Mouse (Mus musculus): ENCODE results near the gene Mcur1. TPM values are rescaled to one million over a fixed set of nuclear protein-coding genes. Genes with fewer than 3 reads are reported as not detected.
A peak's percentile ranks its signal among the peaks of the same experiment; 100 is the strongest.

Mcur1 gene
- polyA plus RNA-seq, 1 experiment from 2014 or later = 8.1 TPM

DNA sequence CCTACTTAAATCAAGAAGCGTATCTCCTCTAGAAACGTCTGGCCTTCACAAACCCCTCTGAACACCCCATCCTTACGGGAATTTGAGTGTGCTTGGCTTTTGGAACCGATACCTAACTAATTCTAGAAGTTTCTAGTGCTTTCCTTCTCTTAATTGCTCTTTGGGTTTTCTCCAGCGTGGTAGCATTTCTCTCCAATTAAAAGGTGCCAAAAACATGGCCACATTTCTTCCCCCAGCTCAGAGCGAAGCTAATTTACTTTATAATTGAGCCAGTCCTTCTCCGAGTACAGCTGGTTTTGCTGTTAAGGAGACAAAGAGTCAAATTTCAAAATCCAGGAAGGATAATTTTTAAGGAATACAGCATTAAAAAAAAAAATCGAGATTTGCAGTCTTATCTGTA is 23.5 kb upstream of the Mcur1 start:
- Histone ChIP-seq H3K9me3 (no peaks in the 10 kb centered on the region), H3K4me1 (replicated peaks) (no peaks in the 10 kb centered on the region), H3K27me3 (no peaks in the 10 kb centered on the region), H3K36me3 (no peaks in the 10 kb centered on the region), H3K9ac (no peak overlapping the region), H3K27ac (replicated peaks) (no peak overlapping the region), H3K4me2 (peak overlapping the region; percentile 45), H3K4me3 (no peak overlapping the region)
- 59% methylated on average over 8 of the region's 8 CpGs for WGBS
- no peak for ATAC-seq (ENCODE audit: low FRiP score, low read depth)

DNA sequence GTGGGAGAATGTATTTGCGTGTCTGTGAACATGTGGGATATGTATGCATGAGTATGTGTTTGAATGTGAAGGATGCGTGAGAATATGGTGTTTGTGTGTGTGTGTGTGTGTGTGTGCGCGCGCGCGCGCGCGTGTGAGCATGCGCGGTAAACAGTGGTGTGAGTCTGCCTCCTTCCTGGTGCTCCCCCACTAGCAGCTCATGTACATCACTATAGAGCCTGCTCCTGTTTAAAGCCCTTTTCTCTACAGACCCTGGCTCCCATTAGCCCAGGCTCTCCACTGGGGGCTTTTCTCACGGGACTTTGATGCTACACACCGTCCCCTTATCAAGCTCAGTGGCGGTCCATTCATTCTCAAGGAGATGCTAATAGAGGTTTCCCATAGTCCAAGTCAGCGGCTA is 23.0 kb upstream of the Mcur1 start:
- Histone ChIP-seq H3K9me3 (no peaks in the 10 kb centered on the region), H3K36me3 (no peaks in the 10 kb centered on the region), H3K27ac (replicated peaks) (0 out of 2 replicates have a peak overlapping the region, but pooled peaks have one; percentile 35), H3K4me3 (peak overlapping the region; percentile 20; the same call in 1 of the 2 replicates), H3K9ac (no peak overlapping the region), H3K27me3 (no peaks in the 10 kb centered on the region), H3K4me1 (replicated peaks) (no peaks in the 10 kb centered on the region), H3K4me2 (peak overlapping the region; percentile 45)
- ATAC-seq (ENCODE audit: low FRiP score, low read depth) = no peak
- WGBS = 34% methylated on average over 16 of the region's 16 CpGs

DNA sequence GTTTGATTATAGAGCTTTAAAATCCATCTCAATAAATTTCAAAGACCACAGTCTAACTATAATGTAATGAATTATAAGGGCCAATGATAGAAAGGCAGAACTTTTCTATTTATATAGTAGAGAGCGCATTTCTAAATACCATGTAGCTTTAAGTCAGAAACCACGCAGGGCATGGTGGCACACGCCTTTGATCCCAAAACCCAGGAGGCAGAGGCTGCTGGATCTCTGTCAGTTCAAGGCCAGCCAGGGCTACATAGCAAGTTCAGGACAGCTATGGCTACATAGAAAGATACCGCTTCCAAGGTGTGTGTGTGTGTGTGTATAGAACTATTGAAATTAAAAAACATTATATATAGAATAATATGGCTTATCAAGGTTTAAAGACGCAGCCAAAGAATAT is 20.7 kb upstream of the Mcur1 start:
- WGBS = 94% methylated on average over 5 of the region's 5 CpGs
- Histone ChIP-seq H3K27ac (replicated peaks) (no peak overlapping the region), H3K9me3 (no peaks in the 10 kb centered on the region), H3K4me1 (replicated peaks) (no peaks in the 10 kb centered on the region), H3K36me3 (no peaks in the 10 kb centered on the region), H3K4me3 (no peak overlapping the region), H3K9ac (no peak overlapping the region), H3K4me2 (no peak overlapping the region), H3K27me3 (no peaks in the 10 kb centered on the region)
- no peak for ATAC-seq (ENCODE audit: low FRiP score, low read depth)

DNA sequence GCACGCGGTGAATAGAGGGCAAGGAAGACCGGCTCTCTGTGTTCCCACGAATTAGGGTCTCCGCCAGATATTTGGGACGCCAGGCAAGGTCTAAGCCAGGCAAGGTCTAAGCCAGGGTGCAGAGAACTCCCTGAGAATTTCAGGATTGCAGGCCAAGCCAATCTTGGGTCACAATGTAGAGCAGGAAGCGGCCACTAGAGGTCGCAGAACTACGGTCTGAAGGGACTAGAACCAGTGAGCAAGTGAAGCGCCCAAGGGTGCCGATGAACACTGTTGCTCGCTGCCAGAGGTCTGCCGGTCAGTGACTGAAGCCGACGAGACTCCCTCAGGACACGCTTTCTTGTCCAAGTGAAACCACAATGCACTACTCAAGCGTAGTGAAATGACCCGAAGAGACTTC is 19.7 kb upstream of the Mcur1 start:
- ATAC-seq (ENCODE audit: low FRiP score, low read depth) = no peak

DNA sequence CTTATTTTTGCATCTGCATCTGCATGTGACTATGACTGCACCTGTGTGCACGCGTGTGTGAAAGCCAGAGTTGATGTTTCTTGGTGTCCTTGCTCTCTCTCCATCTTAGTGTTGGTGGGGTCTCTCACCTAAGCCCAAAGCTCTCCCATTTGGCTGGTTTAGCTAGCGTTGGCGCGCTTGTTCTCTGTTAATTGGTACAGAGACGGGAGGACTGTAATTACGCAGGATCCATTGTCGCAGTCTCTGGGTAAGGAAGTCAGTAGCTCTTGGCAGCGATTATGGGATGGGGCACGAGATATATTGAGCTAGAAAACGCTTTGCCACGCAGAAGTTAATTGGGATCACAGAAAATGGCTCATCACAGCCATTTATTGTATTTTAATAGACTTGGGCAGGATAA is 17.8 kb upstream of the Mcur1 start:
- Histone ChIP-seq H3K4me3 (no peak overlapping the region), H3K9ac (no peak overlapping the region), H3K27ac (replicated peaks) (no peak overlapping the region), H3K4me1 (replicated peaks) (no peaks in the 10 kb centered on the region), H3K4me2 (no peak overlapping the region), H3K9me3 (no peaks in the 10 kb centered on the region), H3K36me3 (no peaks in the 10 kb centered on the region), H3K27me3 (no peaks in the 10 kb centered on the region)
- WGBS = 74% methylated on average over 12 of the region's 12 CpGs
- no peak for ATAC-seq (ENCODE audit: low FRiP score, low read depth)

More for the DNA sequence above, 19.7 kb upstream of the Mcur1 start:
- Histone ChIP-seq H3K9ac (no peak overlapping the region), H3K4me3 (no peak overlapping the region), H3K27me3 (no peaks in the 10 kb centered on the region), H3K4me2 (no peak overlapping the region), H3K36me3 (no peaks in the 10 kb centered on the region), H3K9me3 (no peaks in the 10 kb centered on the region), H3K27ac (replicated peaks) (no peak overlapping the region), H3K4me1 (replicated peaks) (no peaks in the 10 kb centered on the region)
- WGBS = 26% methylated on average over 18 of the region's 18 CpGs

DNA sequence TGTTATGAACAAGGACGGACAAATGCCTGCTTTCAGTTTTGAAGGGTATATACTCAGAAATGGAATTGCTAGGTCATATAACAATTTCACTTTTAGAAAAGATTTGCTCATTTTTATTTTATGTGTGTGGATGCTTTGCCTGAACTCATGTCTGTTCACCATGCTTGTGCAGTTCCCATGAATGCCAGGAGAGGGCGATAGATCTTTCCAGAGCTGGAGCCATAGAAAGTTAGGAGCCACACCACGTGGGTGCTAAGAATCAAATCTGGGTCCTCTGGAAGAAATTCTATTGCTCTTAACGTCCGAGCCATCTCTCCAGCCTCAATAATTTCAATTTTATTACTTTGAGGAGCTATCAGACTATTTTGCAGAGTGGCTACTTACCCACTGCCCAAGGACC is 17.3 kb upstream of the Mcur1 start:
- Histone ChIP-seq H3K4me2 (no peak overlapping the region), H3K36me3 (no peaks in the 10 kb centered on the region), H3K9ac (no peak overlapping the region), H3K4me1 (replicated peaks) (no peaks in the 10 kb centered on the region), H3K27ac (replicated peaks) (no peak overlapping the region), H3K27me3 (no peaks in the 10 kb centered on the region), H3K4me3 (no peak overlapping the region), H3K9me3 (no peaks in the 10 kb centered on the region)
- 70% methylated on average over 5 of the region's 5 CpGs for WGBS
- no peak for ATAC-seq (ENCODE audit: low FRiP score, low read depth)

DNA sequence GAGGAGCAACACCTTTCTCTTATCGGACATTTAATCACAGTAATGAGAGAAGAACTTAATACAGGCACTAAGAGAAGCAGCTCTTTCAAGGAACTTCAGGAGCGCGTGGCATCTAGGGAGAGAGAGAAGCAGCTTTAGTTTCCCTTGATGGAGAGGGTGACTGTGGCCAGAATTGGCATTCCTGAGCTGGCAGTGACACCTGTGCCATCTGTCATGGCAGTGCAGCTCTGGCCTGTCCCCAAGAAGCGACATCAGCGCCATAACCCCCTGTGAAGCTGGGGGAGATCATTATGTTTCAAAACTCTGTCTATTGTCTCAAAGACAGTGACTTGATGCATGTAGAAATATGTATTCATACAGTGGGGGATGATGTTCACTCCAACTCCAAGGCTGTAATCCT is 15.4 kb upstream of the Mcur1 start:
- no peaks in the 10 kb centered on the region for H3K9me3 ChIP-seq
- WGBS = 85% methylated on average over 5 of the region's 5 CpGs
- no peak for ATAC-seq (ENCODE audit: low FRiP score, low read depth)

DNA sequence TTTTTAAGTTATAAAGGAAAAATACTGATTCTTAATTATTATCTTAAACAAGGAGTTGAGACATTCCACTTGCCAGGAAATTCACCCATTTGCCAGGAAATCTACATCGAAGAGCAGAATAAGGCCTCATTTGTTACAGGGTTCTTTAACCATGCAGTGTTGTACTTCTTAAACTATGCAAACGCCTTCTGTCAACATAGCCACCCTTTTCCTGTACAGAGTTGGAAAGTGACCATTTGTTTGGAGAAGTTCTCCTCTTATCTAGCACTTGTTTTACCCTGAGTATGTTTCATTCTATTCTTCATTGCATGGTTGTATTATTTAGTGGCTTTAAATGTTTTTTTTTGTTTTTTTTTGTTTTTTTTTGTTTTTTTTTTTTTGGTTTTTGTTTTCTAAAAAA is 14.0 kb upstream of the Mcur1 start:
- H3K36me3 ChIP-seq = no peaks in the 10 kb centered on the region
- no peaks in the 10 kb centered on the region for H3K4me1 ChIP-seq (replicated peaks)
- ATAC-seq (ENCODE audit: low FRiP score, low read depth) = no peak
- H3K9me3 ChIP-seq = no peaks in the 10 kb centered on the region
- no peak overlapping the region for H3K27ac ChIP-seq (replicated peaks)
- no peak overlapping the region for H3K9ac ChIP-seq
- H3K4me3 ChIP-seq = no peak overlapping the region
- no peak overlapping the region for H3K4me2 ChIP-seq
- no peaks in the 10 kb centered on the region for H3K27me3 ChIP-seq
- WGBS = 77% methylated on average over 2 of the region's 2 CpGs

More for the DNA sequence above, 15.4 kb upstream of the Mcur1 start:
- no peaks in the 10 kb centered on the region for H3K36me3 ChIP-seq
- no peak overlapping the region for H3K9ac ChIP-seq
- H3K4me3 ChIP-seq = no peak overlapping the region
- H3K27ac ChIP-seq (replicated peaks) = no peak overlapping the region
- no peaks in the 10 kb centered on the region for H3K4me1 ChIP-seq (replicated peaks)
- no peak overlapping the region for H3K4me2 ChIP-seq
- H3K27me3 ChIP-seq = no peaks in the 10 kb centered on the region

DNA sequence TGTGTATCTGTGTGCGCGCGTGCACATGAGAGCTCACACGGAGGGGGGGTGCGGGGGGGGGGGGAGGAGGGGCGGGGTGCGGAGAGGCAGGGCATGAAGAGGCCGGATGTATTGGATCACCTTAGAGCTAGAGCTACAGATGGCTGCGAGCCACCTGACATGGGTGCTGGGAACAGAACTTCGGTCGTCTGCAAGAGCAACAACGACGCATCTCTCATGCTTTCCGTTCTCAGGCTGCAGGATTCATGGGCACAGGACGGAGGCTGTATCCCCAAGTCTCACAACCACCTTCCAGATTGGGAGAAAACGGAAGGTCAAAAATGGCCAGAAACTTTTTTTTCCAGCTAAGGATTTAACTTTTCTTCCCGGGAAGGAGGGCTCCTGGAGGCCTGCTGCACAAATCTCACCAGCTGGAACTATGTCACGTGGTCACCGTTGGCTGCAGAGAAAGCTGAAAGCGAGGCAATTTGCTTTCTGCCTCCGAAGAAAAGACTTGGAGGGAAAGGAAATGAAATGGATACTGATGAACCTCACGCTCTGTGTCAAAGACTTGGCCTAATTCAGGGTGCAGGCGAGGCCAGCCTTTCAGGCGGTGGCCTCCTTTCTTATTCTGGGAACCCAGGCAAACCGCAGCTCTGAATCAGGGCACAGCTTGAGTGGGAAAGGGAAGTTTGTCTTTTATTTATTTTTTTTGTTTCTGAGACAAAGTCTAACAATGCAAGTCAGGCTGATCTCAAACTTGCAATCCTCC is 7.3 kb upstream of the Mcur1 start:
- H3K27me3 ChIP-seq = 0 out of 2 replicates have a peak, but pooled peaks cover 2% of the 10 kb centered on the region
- H3K4me3 ChIP-seq = no peak overlapping the region
- no peak for ATAC-seq (ENCODE audit: low FRiP score, low read depth)
- H3K36me3 ChIP-seq = no peaks in the 10 kb centered on the region
- H3K27ac ChIP-seq (replicated peaks) = no peak overlapping the region; the same call in 1 of the 2 replicates
- no peak overlapping the region for H3K4me2 ChIP-seq
- H3K4me1 ChIP-seq (replicated peaks) = 0 out of 2 replicates have a peak, but pooled peaks cover 6% of the 10 kb centered on the region
- no peaks in the 10 kb centered on the region for H3K9me3 ChIP-seq
- no peak overlapping the region for H3K9ac ChIP-seq
- WGBS = 69% methylated on average over 24 of the region's 25 CpGs

DNA sequence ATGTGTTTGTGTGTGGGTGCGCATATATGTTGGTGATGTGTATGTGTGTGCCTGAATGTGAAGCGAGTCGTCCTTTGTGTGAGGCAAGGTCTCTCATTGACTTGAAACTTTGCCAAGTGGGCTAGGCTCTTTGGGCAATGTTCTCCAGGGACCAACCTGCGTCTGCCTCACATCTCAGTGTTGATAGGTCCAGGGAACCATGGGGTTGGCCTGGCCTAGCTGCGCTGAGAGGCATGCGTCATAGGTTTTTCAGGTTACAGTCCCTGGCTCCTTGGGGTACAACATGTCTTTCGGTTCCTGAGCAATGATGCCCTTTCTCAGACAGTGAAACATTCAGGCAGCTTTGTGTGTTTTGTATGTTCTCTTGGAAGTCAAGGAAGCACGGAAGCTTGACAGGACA is 6.2 kb upstream of the Mcur1 start:
- Histone ChIP-seq H3K27me3 (0 out of 2 replicates have a peak, but pooled peaks cover 2% of the 10 kb centered on the region), H3K4me1 (replicated peaks) (0 out of 2 replicates have a peak, but pooled peaks cover 6% of the 10 kb centered on the region), H3K4me2 (no peak overlapping the region), H3K9ac (no peak overlapping the region), H3K27ac (replicated peaks) (no peak overlapping the region), H3K36me3 (no peaks in the 10 kb centered on the region), H3K9me3 (no peaks in the 10 kb centered on the region), H3K4me3 (no peak overlapping the region)
- no peak for ATAC-seq (ENCODE audit: low FRiP score, low read depth)
- WGBS = 89% methylated on average over 8 of the region's 8 CpGs

DNA sequence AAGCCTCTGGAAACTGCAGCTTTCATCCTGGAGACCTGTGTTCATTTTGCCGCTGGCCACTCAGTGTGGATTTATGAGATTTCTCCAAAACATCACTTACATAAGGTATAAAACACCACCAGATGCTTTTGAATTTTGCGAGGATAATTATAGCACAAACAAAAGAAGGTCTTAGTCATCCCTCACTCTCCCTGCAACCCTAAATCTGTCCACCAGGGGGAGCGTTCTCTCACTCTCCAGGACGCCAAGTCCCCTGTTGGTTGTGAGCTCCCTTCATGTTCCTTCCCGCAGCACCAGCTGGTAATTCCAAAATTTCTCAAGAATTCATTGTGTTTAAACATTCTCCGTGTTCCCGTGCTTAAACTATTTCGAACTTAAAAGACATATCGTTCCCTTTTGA is 5.4 kb upstream of the Mcur1 start:
- H3K27me3 ChIP-seq = 0 out of 2 replicates have a peak, but pooled peaks cover 2% of the 10 kb centered on the region
- 0 out of 2 replicates have a peak, but pooled peaks cover 6% of the 10 kb centered on the region for H3K4me1 ChIP-seq (replicated peaks)
- H3K4me2 ChIP-seq = no peak overlapping the region
- H3K27ac ChIP-seq (replicated peaks) = no peak overlapping the region
- H3K36me3 ChIP-seq = no peaks in the 10 kb centered on the region
- H3K4me3 ChIP-seq = no peak overlapping the region
- no peak for ATAC-seq (ENCODE audit: low FRiP score, low read depth)
- H3K9me3 ChIP-seq = no peaks in the 10 kb centered on the region
- H3K9ac ChIP-seq = no peak overlapping the region
- 19% methylated on average over 9 of the region's 9 CpGs for WGBS

DNA sequence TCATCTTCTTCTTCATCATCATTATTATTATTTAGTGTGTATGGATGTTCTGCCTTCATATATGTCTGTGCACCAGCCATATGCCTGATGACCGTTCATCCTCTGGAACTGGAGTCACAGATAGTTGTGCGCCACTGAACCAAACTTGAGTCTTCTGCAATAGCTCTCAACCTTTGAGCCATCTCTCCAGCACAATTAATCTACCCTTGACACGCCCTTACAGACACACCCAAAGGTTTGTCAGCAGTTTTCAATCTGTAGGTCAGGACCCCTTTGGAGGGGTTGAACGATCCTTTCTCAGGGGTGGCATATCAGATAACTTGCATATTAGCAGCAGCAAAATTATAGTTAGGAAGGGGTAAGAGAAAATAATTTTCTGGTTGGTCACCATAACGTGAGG is 4.7 kb upstream of the Mcur1 start:
- Histone ChIP-seq H3K4me1 (replicated peaks) (0 out of 2 replicates have a peak, but pooled peaks cover 6% of the 10 kb centered on the region), H3K27me3 (0 out of 2 replicates have a peak, but pooled peaks cover 2% of the 10 kb centered on the region), H3K4me2 (no peak overlapping the region), H3K36me3 (no peaks in the 10 kb centered on the region), H3K4me3 (no peak overlapping the region), H3K9me3 (no peaks in the 10 kb centered on the region), H3K9ac (no peak overlapping the region), H3K27ac (replicated peaks) (no peak overlapping the region)
- 91% methylated on average over 5 of the region's 5 CpGs for WGBS
- no peak for ATAC-seq (ENCODE audit: low FRiP score, low read depth)
